Mouse (Mus musculus): ENCODE data around the gene Ube2e1. TPM values are rescaled to one million over a fixed set of nuclear protein-coding genes. Genes with fewer than 3 reads are reported as not detected.

Ube2e1 gene
- polyA plus RNA-seq, 1 experiment from 2014 or later = 19.3 TPM

GRCm38 (mm10) chr14:18343589-18343988 lies 11.9 kb upstream of the Ube2e1 start:
- no peaks in the 10 kb centered on the region for H3K9me3 ChIP-seq (ENCODE audit: control insufficient read depth, low read length)
- 21% methylated on average over 4 of the region's 4 CpGs for WGBS
- no peak for ATAC-seq (ENCODE audit: insufficient number of reproducible peaks, insufficient read depth, low FRiP score, low read depth)

GRCm38 (mm10) chr14:18342749-18343148 lies 11.1 kb upstream of the Ube2e1 start:
- no peaks in the 10 kb centered on the region for H3K36me3 ChIP-seq (ENCODE audit: control insufficient read depth, insufficient read depth, low read length)
- no peak overlapping the region for H3K9ac ChIP-seq (ENCODE audit: low read length)
- H3K27me3 ChIP-seq (ENCODE audit: control insufficient read depth, insufficient read depth, low read length) = no peaks in the 10 kb centered on the region
- H3K4me1 ChIP-seq (ENCODE audit: control insufficient read depth in 2 of 2, insufficient read depth in 2 of 2, low read length in 2 of 2) = peaks cover 2 to 5% of the 10 kb centered on the region in 2 experiments; a peak in 3 of 4 replicates
- no peaks in the 10 kb centered on the region for H3K9me3 ChIP-seq (ENCODE audit: control insufficient read depth, low read length)
- H3K4me2 ChIP-seq (ENCODE audit: low read length) = no peak overlapping the region
- 81% methylated on average over 2 of the region's 2 CpGs for WGBS
- no peak overlapping the region for H3K27ac ChIP-seq (replicated peaks in 1 of 2; ENCODE audit: control insufficient read depth in 1 of 2, insufficient read depth in 1 of 2, low read depth in 2 of 2, low read length in 2 of 2)
- no peak overlapping the region for H3K4me3 ChIP-seq (ENCODE audit: control insufficient read depth in 1 of 2, insufficient read depth in 1 of 2, low read depth in 1 of 2, low read length in 2 of 2)
- ATAC-seq (ENCODE audit: insufficient number of reproducible peaks, insufficient read depth, low FRiP score, low read depth) = no peak

More at GRCm38 (mm10) chr14:18343589-18343988, 11.9 kb upstream of the Ube2e1 start:
- Histone ChIP-seq H3K4me3 (ENCODE audit: control insufficient read depth in 1 of 2, insufficient read depth in 1 of 2, low read depth in 1 of 2, low read length in 2 of 2) (no peak overlapping the region), H3K4me1 (ENCODE audit: control insufficient read depth in 2 of 2, insufficient read depth in 2 of 2, low read length in 2 of 2) (peaks cover 2 to 5% of the 10 kb centered on the region in 2 experiments; a peak in 3 of 4 replicates), H3K36me3 (ENCODE audit: control insufficient read depth, insufficient read depth, low read length) (no peaks in the 10 kb centered on the region), H3K9ac (ENCODE audit: low read length) (no peak overlapping the region), H3K27me3 (ENCODE audit: control insufficient read depth, insufficient read depth, low read length) (no peaks in the 10 kb centered on the region), H3K4me2 (ENCODE audit: low read length) (no peak overlapping the region), H3K27ac (replicated peaks in 1 of 2; ENCODE audit: control insufficient read depth in 1 of 2, insufficient read depth in 1 of 2, low read depth in 2 of 2, low read length in 2 of 2) (no peak overlapping the region)

GRCm38 (mm10) chr14:18341088-18341487 lies 9.4 kb upstream of the Ube2e1 start:
- no peak overlapping the region for H3K4me3 ChIP-seq (ENCODE audit: control insufficient read depth in 1 of 2, insufficient read depth in 1 of 2, low read depth in 1 of 2, low read length in 2 of 2)
- no peaks in the 10 kb centered on the region for H3K27me3 ChIP-seq (ENCODE audit: control insufficient read depth, insufficient read depth, low read length)
- H3K4me1 ChIP-seq (ENCODE audit: control insufficient read depth in 2 of 2, insufficient read depth in 2 of 2, low read length in 2 of 2) = peaks cover 2 to 5% of the 10 kb centered on the region in 2 experiments; a peak in 3 of 4 replicates
- 85% methylated on average over 3 of the region's 3 CpGs for WGBS
- H3K9me3 ChIP-seq (ENCODE audit: control insufficient read depth, low read length) = no peaks in the 10 kb centered on the region
- no peak for ATAC-seq (ENCODE audit: insufficient number of reproducible peaks, insufficient read depth, low FRiP score, low read depth)
- H3K27ac ChIP-seq (replicated peaks in 1 of 2; ENCODE audit: control insufficient read depth in 1 of 2, insufficient read depth in 1 of 2, low read depth in 2 of 2, low read length in 2 of 2) = no peak overlapping the region
- H3K9ac ChIP-seq (ENCODE audit: low read length) = no peak overlapping the region
- H3K4me2 ChIP-seq (ENCODE audit: low read length) = no peak overlapping the region
- no peaks in the 10 kb centered on the region for H3K36me3 ChIP-seq (ENCODE audit: control insufficient read depth, insufficient read depth, low read length)

- Histone ChIP-seq H3K4me3 (ENCODE audit: control insufficient read depth in 1 of 2, insufficient read depth in 1 of 2, low read depth in 1 of 2, low read length in 2 of 2) (no peak overlapping the region), H3K27ac (replicated peaks in 1 of 2; ENCODE audit: control insufficient read depth in 1 of 2, insufficient read depth in 1 of 2, low read depth in 2 of 2, low read length in 2 of 2) (no peak overlapping the region), H3K9ac (ENCODE audit: low read length) (no peak overlapping the region), H3K4me2 (ENCODE audit: low read length) (no peak overlapping the region), H3K9me3 (ENCODE audit: control insufficient read depth, low read length) (no peaks in the 10 kb centered on the region), H3K36me3 (ENCODE audit: control insufficient read depth, insufficient read depth, low read length) (no peaks in the 10 kb centered on the region), H3K27me3 (ENCODE audit: control insufficient read depth, insufficient read depth, low read length) (no peaks in the 10 kb centered on the region), H3K4me1 (ENCODE audit: control insufficient read depth in 2 of 2, insufficient read depth in 2 of 2, low read length in 2 of 2) (no peaks in the 10 kb centered on the region)
- ATAC-seq (ENCODE audit: insufficient number of reproducible peaks, insufficient read depth, low FRiP score, low read depth) = no peak
These were observed 4.4 kb upstream of the Ube2e1 start for GRCm38 (mm10) chr14:18336106-18336505.

GRCm38 (mm10) chr14:18330789-18331692 lies 618 bp downstream of the Ube2e1 start:
- Histone ChIP-seq H3K9ac (ENCODE audit: low read length) (peak overlapping the region; percentile 96), H3K27ac (replicated peaks in 1 of 2; ENCODE audit: control insufficient read depth in 1 of 2, insufficient read depth in 1 of 2, low read depth in 2 of 2, low read length in 2 of 2) (peak overlapping the region in 1 of 2 experiments; percentile 75; a peak in 2 of 4 replicates), H3K9me3 (ENCODE audit: control insufficient read depth, low read length) (no peaks in the 10 kb centered on the region), H3K4me3 (ENCODE audit: control insufficient read depth in 1 of 2, insufficient read depth in 1 of 2, low read depth in 1 of 2, low read length in 2 of 2) (peak overlapping the region; percentile 90 to 93), H3K4me2 (ENCODE audit: low read length) (peak overlapping the region; percentile 86), H3K27me3 (ENCODE audit: control insufficient read depth, insufficient read depth, low read length) (no peaks in the 10 kb centered on the region), H3K4me1 (ENCODE audit: control insufficient read depth in 2 of 2, insufficient read depth in 2 of 2, low read length in 2 of 2) (peaks cover 0 to 9% of the 10 kb centered on the region in 2 experiments; a peak in 3 of 4 replicates), H3K36me3 (ENCODE audit: control insufficient read depth, insufficient read depth, low read length) (peaks cover 3% of the 10 kb centered on the region; the same call in 1 of the 2 replicates)
- ATAC-seq (ENCODE audit: insufficient number of reproducible peaks, insufficient read depth, low FRiP score, low read depth) = peak; percentile 22
- under 1% methylated on average over 44 of the region's 99 CpGs for WGBS

GRCm38 (mm10) chr14:18326968-18327672 lies 4.5 kb downstream of the Ube2e1 start:
- H3K9ac ChIP-seq (ENCODE audit: low read length) = peak overlapping the region; percentile 78
- H3K36me3 ChIP-seq (ENCODE audit: control insufficient read depth, insufficient read depth, low read length) = peaks cover 13% of the 10 kb centered on the region; the same call in 1 of the 2 replicates
- H3K4me2 ChIP-seq (ENCODE audit: low read length) = peak overlapping the region; percentile 90
- H3K4me1 ChIP-seq (ENCODE audit: control insufficient read depth in 2 of 2, insufficient read depth in 2 of 2, low read length in 2 of 2) = peaks cover 0 to 9% of the 10 kb centered on the region in 2 experiments; a peak in 3 of 4 replicates
- 1% methylated on average over 34 of the region's 37 CpGs for WGBS
- ATAC-seq (ENCODE audit: insufficient number of reproducible peaks, insufficient read depth, low FRiP score, low read depth) = 0 out of 2 replicates have a peak, but pooled peaks have one; percentile 22
- H3K4me3 ChIP-seq (ENCODE audit: control insufficient read depth in 1 of 2, insufficient read depth in 1 of 2, low read depth in 1 of 2, low read length in 2 of 2) = peak overlapping the region; percentile 57 to 59
- H3K27ac ChIP-seq (replicated peaks in 1 of 2; ENCODE audit: control insufficient read depth in 1 of 2, insufficient read depth in 1 of 2, low read depth in 2 of 2, low read length in 2 of 2) = no peak overlapping the region
- no peaks in the 10 kb centered on the region for H3K9me3 ChIP-seq (ENCODE audit: control insufficient read depth, low read length)
- no peaks in the 10 kb centered on the region for H3K27me3 ChIP-seq (ENCODE audit: control insufficient read depth, insufficient read depth, low read length)

Data from heart, embryonic 14.5 days (tissue).